Mouse (Mus musculus): ENCODE data around the gene Trim16.

- TF ChIP-seq CTCF (IDR thresholded peaks at IDR 0.05; ENCODE audit: control insufficient read depth, insufficient read depth, insufficient replicate concordance, low read depth, low read length) (no peak), POLR2A (IDR thresholded peaks at IDR 0.05; ENCODE audit: control insufficient read depth, low read depth, low read length) (no peak)
These were observed 58.7 kb downstream of the Trim16 start for GRCm38 (mm10) chr11:62878728-62879127.

Measured in testis, adult 2 months (tissue).